Mouse (Mus musculus): ENCODE data around the gene Lhx3. TPM values are rescaled to one million over a fixed set of nuclear protein-coding genes. Genes with fewer than 3 reads are reported as not detected.

Lhx3 gene
- polyA plus RNA-seq, 1 experiment from 2014 or later, result not detected

DNA sequence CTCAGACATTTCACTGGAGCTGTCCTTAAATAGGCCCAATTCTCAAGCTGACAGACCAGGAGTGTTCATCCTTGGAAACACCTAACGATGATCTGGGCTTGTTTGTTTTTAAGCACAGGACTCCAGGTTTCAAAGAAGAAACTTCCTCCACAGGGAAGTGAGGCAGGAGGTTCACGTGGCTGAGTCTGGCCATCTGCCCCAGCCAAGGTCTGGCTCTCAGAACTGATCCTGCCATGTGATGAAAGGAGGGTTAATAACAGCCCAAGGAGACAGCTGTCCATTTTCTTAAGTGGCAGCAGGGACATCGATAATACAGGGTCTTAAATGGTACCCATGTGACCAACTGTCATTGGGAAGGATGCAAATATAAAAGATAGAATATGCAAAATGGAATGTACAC, 1.5 kb upstream of the Lhx3 start:
- H3K27ac ChIP-seq (ENCODE audit: low read length), result no peak overlapping the region
- H3K4me2 ChIP-seq (ENCODE audit: low read length), result no peak overlapping the region
- H3K9ac ChIP-seq (replicated peaks; ENCODE audit: low read depth, low read length), result no peak overlapping the region
- H3K9me3 ChIP-seq (ENCODE audit: control insufficient read depth, low read length), result no peaks in the 10 kb centered on the region
- H3K4me3 ChIP-seq (replicated peaks; ENCODE audit: low read length), result no peak overlapping the region
- H3K4me1 ChIP-seq (replicated peaks; ENCODE audit: control insufficient read depth, insufficient read depth, low read length), result peaks cover 13% of the 10 kb centered on the region
- H3K36me3 ChIP-seq (ENCODE audit: control insufficient read depth, insufficient read depth), result peaks cover 13% of the 10 kb centered on the region
- ATAC-seq, result no peak
- peaks cover 34% of the 10 kb centered on the region for H3K27me3 ChIP-seq (replicated peaks; ENCODE audit: control insufficient read depth, insufficient read depth, low read length)
- WGBS, result 68% methylated on average over 3 of the region's 3 CpGs

DNA sequence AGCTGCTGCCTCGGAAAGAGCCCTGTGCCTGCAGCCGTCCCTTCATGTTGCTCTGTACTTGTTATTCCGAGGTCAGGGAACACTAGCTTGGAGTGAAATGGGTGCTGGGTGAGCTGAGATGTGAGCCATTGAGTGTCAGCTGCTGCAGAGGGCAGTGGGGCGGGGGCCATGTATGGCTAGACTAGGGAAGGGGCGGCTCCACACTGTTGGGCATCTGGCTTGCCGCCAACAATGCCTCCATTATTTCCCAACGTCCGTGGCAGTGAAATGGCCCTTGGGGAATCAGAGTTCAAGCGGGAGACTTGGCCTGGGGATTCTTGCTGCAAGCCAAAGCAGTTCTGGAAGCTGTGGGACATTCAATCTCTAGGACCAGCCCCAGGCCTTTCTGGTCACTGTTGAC, 530 bp downstream of the Lhx3 start:
- H3K4me2 ChIP-seq (ENCODE audit: low read length), result no peak overlapping the region
- H3K27me3 ChIP-seq (replicated peaks; ENCODE audit: control insufficient read depth, insufficient read depth, low read length), result peaks cover 49% of the 10 kb centered on the region
- no peak for ATAC-seq
- no peaks in the 10 kb centered on the region for H3K9me3 ChIP-seq (ENCODE audit: control insufficient read depth, low read length)
- H3K27ac ChIP-seq (ENCODE audit: low read length), result no peak overlapping the region
- peaks cover 13% of the 10 kb centered on the region for H3K36me3 ChIP-seq (ENCODE audit: control insufficient read depth, insufficient read depth)
- H3K9ac ChIP-seq (replicated peaks; ENCODE audit: low read depth, low read length), result no peak overlapping the region
- H3K4me1 ChIP-seq (replicated peaks; ENCODE audit: control insufficient read depth, insufficient read depth, low read length), result peaks cover 16% of the 10 kb centered on the region
- no peak overlapping the region for H3K4me3 ChIP-seq (replicated peaks; ENCODE audit: low read length)
- 3% methylated on average over 9 of the region's 9 CpGs for WGBS

DNA sequence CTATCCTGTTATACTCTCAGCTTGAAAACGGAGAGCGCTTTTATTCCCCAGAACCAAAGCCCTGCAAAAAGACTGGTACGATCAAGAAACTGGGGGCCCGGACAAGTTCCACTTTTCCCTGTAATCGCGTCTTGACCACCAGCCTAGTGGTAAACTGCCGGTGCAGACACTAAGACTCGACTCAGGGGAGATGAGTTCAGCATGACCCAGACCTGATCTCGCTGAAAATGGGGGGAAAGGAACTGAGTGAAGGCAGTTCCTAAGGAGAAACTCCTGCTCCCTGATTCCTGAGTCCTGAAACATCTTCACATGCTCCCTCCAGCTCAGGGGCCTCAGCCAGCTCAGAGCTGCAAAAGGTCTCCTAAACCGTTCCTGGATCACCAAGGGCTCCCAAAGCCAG, 2.3 kb downstream of the Lhx3 start:
- peaks cover 6% of the 10 kb centered on the region for H3K36me3 ChIP-seq (ENCODE audit: control insufficient read depth, insufficient read depth)
- no peak for ATAC-seq
- H3K4me3 ChIP-seq (replicated peaks; ENCODE audit: low read length), result no peak overlapping the region

DNA sequence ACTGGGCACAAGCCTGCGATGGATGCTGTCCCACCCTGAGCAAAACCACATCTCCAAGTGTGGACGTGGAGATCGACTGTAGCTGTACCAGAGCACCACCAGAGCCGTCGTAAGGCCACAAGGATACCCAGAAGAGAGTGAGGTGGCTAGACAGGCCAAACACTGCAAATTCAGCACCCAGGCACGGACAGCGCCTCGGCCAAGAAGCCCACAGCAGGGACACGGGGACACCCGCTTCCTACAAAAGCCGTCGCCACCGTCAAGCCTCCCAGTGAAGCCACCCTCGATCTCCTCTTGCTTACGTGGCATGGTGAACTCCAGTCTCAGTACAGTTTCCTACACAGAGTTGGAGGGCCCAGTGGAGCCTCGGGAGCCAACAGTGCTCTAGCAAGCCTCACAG, 3.0 kb downstream of the Lhx3 start:
- Histone ChIP-seq H3K27ac (ENCODE audit: low read length) (no peak overlapping the region), H3K4me3 (replicated peaks; ENCODE audit: low read length) (no peak overlapping the region), H3K9ac (replicated peaks; ENCODE audit: low read depth, low read length) (no peak overlapping the region), H3K9me3 (ENCODE audit: control insufficient read depth, low read length) (no peaks in the 10 kb centered on the region), H3K36me3 (ENCODE audit: control insufficient read depth, insufficient read depth) (no peaks in the 10 kb centered on the region), H3K4me2 (ENCODE audit: low read length) (no peak overlapping the region), H3K27me3 (replicated peaks; ENCODE audit: control insufficient read depth, insufficient read depth, low read length) (peaks cover 72% of the 10 kb centered on the region), H3K4me1 (replicated peaks; ENCODE audit: control insufficient read depth, insufficient read depth, low read length) (peaks cover 22% of the 10 kb centered on the region)
- 2% methylated on average over 16 of the region's 16 CpGs for WGBS
- no peak for ATAC-seq

More for the DNA sequence above, 2.3 kb downstream of the Lhx3 start:
- WGBS, result 7% methylated on average over 10 of the region's 10 CpGs
- no peak overlapping the region for H3K9ac ChIP-seq (replicated peaks; ENCODE audit: low read depth, low read length)
- peaks cover 22% of the 10 kb centered on the region for H3K4me1 ChIP-seq (replicated peaks; ENCODE audit: control insufficient read depth, insufficient read depth, low read length)
- H3K9me3 ChIP-seq (ENCODE audit: control insufficient read depth, low read length), result no peaks in the 10 kb centered on the region
- peaks cover 67% of the 10 kb centered on the region for H3K27me3 ChIP-seq (replicated peaks; ENCODE audit: control insufficient read depth, insufficient read depth, low read length)
- no peak overlapping the region for H3K27ac ChIP-seq (ENCODE audit: low read length)
- no peak overlapping the region for H3K4me2 ChIP-seq (ENCODE audit: low read length)

DNA sequence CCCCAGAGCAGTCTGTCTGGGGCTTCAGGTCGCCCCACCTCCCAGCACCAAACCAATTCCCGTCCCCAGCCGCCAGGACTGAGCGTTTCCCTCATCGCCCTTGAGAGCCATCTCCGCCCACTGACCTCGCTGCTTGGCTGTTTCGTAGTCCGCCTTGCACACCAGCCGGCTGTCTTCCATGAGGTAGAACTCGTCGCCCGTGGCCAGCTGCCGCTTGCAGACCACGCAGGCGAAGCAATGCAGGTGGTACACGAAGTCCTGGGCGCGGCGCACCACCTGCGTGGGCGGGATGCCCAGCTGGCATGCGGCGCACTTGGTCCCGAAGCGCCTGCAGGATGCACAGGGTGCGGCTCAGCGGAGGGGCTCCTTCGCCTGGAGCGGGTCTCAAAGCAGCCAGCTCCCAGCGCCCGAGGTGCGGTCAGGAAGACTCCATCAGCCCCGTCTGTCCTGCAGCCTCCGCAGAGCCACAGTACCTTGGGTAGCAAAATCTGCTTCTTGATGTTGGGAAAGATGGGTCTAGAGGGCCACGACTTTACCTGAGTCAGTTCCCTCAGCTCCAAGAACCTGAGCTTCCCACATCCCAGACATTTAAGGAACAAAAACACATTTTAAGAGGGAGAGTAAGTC, 5.1 kb downstream of the Lhx3 start:
- H3K4me2 ChIP-seq (ENCODE audit: low read length), result no peak overlapping the region
- H3K4me1 ChIP-seq (replicated peaks; ENCODE audit: control insufficient read depth, insufficient read depth, low read length), result peaks cover 24% of the 10 kb centered on the region
- WGBS, result under 1% methylated on average over 36 of the region's 36 CpGs
- no peaks in the 10 kb centered on the region for H3K9me3 ChIP-seq (ENCODE audit: control insufficient read depth, low read length)
- H3K9ac ChIP-seq (replicated peaks; ENCODE audit: low read depth, low read length), result no peak overlapping the region
- ATAC-seq, result no peak
- H3K27ac ChIP-seq (ENCODE audit: low read length), result no peak overlapping the region
- peak overlapping the region; percentile 9; the same call in 1 of the 2 replicates for H3K4me3 ChIP-seq (replicated peaks; ENCODE audit: low read length)
- H3K27me3 ChIP-seq (replicated peaks; ENCODE audit: control insufficient read depth, insufficient read depth, low read length), result peaks cover 87% of the 10 kb centered on the region
- H3K36me3 ChIP-seq (ENCODE audit: control insufficient read depth, insufficient read depth), result no peaks in the 10 kb centered on the region

DNA sequence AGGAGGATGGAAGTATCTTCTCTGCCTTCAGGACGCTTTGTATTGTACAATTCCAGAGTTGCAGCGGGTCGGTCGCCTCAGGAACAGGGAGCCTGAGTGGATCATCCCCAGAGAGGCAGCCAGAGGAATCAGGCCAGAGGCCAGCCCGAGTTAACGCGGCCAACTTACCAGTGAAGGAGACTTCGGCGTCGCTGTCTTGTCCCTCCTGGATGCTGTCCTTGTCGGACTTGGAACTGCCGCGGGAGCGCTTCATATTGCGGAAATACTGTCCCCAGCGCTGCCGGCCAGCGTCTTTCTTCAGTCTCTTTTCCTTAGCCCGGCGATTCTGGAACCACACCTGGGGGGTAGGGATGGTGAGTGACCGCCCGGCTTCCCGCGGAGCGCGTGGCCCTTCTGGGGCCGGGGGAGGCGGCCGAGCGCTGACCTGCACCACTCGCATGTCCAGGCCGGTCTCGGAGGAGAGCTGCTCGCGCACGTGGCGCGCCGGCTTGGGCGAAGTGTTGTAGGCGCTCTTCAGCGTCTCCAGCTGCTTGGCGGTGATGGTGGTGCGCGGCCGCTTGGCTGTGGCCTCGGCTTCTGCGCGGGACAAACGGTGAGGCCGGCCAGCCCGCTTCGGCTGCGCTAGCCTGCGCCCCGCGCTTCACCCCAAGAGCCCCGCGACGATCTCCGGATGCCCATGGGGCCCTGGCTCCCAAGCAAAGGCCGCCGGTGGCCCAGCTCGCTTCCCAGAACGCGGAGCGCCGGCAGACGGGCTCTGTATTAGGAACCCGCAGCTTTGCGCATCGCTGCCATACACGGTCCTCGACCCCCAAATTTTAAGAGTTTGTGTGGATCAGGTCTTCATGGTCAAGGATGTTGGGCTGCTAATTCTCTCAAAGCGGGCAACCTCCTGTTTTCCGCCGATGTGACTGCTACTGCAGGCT, 5.9 kb downstream of the Lhx3 start:
- H3K9me3 ChIP-seq (ENCODE audit: control insufficient read depth, low read length), result no peaks in the 10 kb centered on the region
- no peak overlapping the region for H3K4me2 ChIP-seq (ENCODE audit: low read length)
- H3K27ac ChIP-seq (ENCODE audit: low read length), result no peak overlapping the region
- ATAC-seq, result no peak
- WGBS, result under 1% methylated on average over 77 of the region's 77 CpGs
- no peak overlapping the region for H3K9ac ChIP-seq (replicated peaks; ENCODE audit: low read depth, low read length)
- peaks cover 20% of the 10 kb centered on the region for H3K4me1 ChIP-seq (replicated peaks; ENCODE audit: control insufficient read depth, insufficient read depth, low read length)
- peak overlapping the region; percentile 1; the same call in 1 of the 2 replicates for H3K4me3 ChIP-seq (replicated peaks; ENCODE audit: low read length)
- H3K36me3 ChIP-seq (ENCODE audit: control insufficient read depth, insufficient read depth), result no peaks in the 10 kb centered on the region
- H3K27me3 ChIP-seq (replicated peaks; ENCODE audit: control insufficient read depth, insufficient read depth, low read length), result peaks cover 88% of the 10 kb centered on the region

DNA sequence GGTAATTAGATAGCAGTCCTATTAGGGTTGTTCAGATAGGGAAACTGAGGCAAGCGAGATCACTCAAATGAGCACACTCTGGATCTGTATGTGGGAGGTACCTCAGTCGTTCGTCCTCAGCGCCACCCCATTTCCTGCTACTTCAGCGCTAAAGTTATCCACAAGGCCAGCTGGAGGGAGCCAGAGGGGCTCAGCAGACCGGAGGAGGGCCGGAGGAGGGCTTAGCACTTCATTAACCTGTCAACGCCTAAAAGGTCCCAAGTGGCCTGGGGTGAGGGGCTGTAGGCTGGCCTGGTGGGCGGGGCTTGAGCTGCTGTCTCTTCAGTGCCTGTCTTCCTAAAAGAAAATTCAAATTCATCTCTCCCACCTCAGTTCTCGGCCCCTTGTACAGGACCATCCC, 9.6 kb downstream of the Lhx3 start:
- 4% methylated on average over 10 of the region's 10 CpGs for WGBS
- Histone ChIP-seq H3K4me2 (ENCODE audit: low read length) (no peak overlapping the region), H3K9me3 (ENCODE audit: control insufficient read depth, low read length) (no peaks in the 10 kb centered on the region), H3K9ac (replicated peaks; ENCODE audit: low read depth, low read length) (no peak overlapping the region), H3K27ac (ENCODE audit: low read length) (no peak overlapping the region), H3K4me1 (replicated peaks; ENCODE audit: control insufficient read depth, insufficient read depth, low read length) (peaks cover 12% of the 10 kb centered on the region), H3K4me3 (replicated peaks; ENCODE audit: low read length) (no peak overlapping the region), H3K27me3 (replicated peaks; ENCODE audit: control insufficient read depth, insufficient read depth, low read length) (peaks cover 62% of the 10 kb centered on the region), H3K36me3 (ENCODE audit: control insufficient read depth, insufficient read depth) (no peaks in the 10 kb centered on the region)
- ATAC-seq, result no peak

DNA sequence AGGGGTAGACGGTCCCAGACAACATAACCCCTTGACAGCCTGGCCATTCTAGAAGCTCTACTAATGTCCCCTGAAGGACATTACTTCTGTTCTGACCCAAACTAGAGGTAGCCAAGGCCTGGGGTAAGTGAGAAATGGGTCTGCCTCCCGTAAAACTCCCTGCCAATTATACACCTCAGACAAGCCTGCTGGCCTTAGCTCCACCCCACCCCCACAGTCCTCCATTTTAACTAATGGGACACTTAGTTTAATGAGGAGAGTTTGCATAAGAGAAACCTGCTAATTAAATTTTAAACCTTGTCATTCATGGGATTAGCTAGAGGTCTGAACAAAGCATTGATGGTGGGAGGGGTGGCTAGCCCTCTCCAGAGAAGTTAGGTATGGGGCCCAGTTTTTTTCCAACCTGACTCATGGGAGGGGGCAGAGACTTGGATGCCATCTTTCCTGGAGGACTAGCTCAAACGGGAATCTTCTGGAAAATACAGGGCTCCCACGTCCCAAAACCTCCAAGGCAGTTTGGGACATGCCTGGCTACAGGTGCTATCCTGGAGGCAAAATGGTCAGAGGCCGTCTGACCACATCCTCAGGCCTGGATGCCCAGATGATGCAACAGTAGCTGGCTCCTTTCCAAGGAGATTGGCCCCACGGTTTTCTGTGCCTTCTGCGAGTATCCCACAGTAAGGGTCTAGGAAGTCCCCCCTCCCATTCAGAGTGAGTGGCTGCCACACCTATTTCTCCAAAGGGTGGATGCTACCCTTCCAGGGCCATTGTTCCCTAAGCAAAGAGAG, 13.3 kb downstream of the Lhx3 start:
- Histone ChIP-seq H3K36me3 (ENCODE audit: control insufficient read depth, insufficient read depth) (no peaks in the 10 kb centered on the region), H3K9ac (replicated peaks; ENCODE audit: low read depth, low read length) (no peak overlapping the region), H3K4me2 (ENCODE audit: low read length) (no peak overlapping the region), H3K4me1 (replicated peaks; ENCODE audit: control insufficient read depth, insufficient read depth, low read length) (0 out of 2 replicates have a peak, but pooled peaks cover 2% of the 10 kb centered on the region), H3K4me3 (replicated peaks; ENCODE audit: low read length) (no peak overlapping the region), H3K9me3 (ENCODE audit: control insufficient read depth, low read length) (no peaks in the 10 kb centered on the region), H3K27ac (ENCODE audit: low read length) (no peak overlapping the region), H3K27me3 (replicated peaks; ENCODE audit: control insufficient read depth, insufficient read depth, low read length) (peaks cover 29% of the 10 kb centered on the region)
- 11% methylated on average over 7 of the region's 7 CpGs for WGBS
- no peak for ATAC-seq

DNA sequence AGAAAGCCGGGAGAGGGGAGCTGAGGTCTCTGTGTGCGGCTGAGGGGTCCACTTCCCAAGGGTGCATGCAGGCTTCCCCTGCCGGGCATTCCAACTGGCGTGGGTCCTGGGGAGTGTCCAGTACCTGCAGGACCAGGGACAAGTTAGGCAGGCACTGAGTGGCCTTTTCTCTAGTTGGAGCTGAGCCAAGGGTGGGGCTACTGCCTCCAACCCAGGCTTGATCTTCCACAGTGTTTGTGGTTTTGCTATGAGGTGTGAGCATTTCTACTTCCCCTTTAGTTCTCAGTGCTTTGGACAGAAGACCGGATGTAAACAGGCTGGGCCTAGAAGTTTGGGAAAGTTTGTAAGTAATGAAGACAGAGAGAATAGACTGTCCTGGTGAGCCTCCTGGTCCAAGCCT, 19.6 kb downstream of the Lhx3 start:
- 75% methylated on average over 5 of the region's 5 CpGs for WGBS
- no peak overlapping the region for H3K9ac ChIP-seq (replicated peaks; ENCODE audit: low read depth, low read length)
- no peak for ATAC-seq

More for the DNA sequence above, 19.6 kb downstream of the Lhx3 start:
- Histone ChIP-seq H3K9me3 (ENCODE audit: control insufficient read depth, low read length) (no peaks in the 10 kb centered on the region), H3K36me3 (ENCODE audit: control insufficient read depth, insufficient read depth) (no peaks in the 10 kb centered on the region), H3K4me2 (ENCODE audit: low read length) (no peak overlapping the region), H3K27me3 (replicated peaks; ENCODE audit: control insufficient read depth, insufficient read depth, low read length) (0 out of 2 replicates have a peak, but pooled peaks cover 3% of the 10 kb centered on the region), H3K4me1 (replicated peaks; ENCODE audit: control insufficient read depth, insufficient read depth, low read length) (no peaks in the 10 kb centered on the region), H3K4me3 (replicated peaks; ENCODE audit: low read length) (no peak overlapping the region), H3K27ac (ENCODE audit: low read length) (no peak overlapping the region)
